Mouse (Mus musculus): Measurements from ENCODE around the gene Src. TPM values are rescaled to one million over a fixed set of nuclear protein-coding genes. Genes with fewer than 3 reads are reported as not detected.

Gene Src
- polyA plus RNA-seq, 3 experiments from 2014 or later = 0.43 to 2.1 (median 1.0) TPM

DNA sequence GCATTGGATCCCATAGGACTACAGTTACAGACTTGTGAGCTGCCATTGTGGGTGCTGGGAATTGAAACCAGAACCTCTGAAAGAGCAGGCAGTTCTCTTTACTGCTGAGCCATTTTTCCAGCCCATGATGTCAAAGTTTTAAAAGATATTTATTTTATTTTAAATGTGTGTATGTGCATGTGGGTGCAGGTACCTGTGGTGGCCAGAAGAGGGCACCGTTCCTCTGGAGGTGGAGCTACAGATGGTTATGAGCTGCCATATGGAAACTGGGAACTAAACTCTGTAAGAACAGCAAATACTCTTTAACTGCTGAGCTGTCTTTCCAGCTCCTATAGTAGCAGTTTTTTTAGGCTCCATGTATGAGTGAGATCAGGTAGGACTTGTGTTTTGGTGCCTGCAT, 23.1 kb downstream of the Src start:
- ATAC-seq = no peak

DNA sequence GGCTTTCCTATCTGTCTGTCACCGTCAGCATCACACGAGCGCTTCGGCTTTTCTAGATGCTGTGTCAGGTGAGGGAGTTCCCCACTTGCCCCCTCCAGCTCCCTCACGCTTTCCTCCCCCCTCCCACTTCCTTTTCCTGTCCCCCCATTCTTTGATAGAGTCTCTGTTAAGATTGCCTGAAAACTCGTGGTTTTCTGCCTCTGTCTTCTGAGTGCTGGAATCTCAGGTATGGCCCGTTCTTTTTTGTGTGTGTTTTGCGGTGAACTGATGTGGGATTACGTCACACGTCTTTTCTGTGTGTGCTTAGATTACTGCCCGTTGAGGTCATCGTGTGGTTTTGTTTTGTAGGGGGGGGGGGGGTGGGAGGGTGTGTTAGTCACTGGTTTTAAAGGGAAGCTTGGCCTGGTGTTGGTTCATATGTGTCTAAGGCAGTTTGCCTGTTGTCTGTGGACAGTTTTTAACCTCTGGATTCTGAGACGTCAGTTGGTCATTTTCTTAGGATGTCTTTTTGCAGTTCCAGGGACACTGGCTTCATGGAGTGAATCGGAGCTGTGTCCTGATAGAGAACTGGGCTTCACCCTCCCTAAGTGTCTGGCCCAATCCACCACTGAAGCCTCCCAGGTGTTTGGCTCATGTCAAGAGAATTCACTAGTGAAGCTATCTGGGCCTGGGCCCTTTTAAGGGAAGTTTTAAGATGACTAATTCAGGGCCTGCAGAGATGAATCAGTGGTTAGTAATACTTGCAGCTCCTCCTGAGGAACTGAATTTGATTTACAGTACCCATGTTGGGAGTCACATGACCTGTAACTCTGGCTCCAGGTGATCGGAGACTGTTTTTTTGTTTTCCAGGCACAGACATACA, 29.3 kb downstream of the Src start:
- ATAC-seq = peak; percentile 92

DNA sequence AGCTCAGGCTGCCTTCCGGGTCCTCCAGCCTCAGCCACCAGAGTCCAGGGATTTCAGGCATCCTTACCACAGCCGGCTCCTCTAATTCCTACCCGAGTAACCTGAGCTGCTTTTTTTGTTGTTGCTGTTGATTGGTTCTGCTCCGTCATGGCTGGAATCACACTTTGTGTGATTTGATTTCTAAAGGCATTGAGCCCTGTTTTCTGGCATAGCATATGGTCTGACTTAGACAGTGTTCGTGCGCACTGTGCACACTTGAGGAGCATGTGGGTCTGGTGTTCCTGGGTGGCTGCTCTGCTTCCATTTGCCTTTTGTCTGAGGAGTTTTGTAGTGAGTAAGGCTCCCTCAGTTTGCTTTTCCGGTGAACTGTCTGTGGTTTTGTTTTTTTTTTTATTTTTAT, 30.1 kb downstream of the Src start:
- no peak for ATAC-seq

DNA sequence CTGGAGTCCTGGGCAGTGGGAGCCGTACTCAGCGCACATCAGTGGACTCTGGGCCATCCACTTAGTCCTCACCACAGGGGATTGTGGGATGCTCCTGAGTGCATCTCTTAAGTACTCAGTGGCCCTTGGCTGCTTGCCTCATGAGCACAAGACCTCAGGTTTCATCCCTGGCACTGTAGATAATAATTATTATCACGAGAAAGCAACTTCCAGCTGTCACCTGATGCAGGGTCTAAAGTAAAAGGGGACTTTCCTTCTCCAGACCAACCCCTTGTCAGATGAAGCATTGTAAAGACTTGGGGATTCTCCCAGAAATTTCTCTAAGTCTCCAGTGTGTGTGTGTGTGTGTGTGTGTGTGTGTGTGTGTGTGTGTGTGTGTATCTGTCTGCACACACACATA, 32.7 kb downstream of the Src start:
- ATAC-seq = no peak

DNA sequence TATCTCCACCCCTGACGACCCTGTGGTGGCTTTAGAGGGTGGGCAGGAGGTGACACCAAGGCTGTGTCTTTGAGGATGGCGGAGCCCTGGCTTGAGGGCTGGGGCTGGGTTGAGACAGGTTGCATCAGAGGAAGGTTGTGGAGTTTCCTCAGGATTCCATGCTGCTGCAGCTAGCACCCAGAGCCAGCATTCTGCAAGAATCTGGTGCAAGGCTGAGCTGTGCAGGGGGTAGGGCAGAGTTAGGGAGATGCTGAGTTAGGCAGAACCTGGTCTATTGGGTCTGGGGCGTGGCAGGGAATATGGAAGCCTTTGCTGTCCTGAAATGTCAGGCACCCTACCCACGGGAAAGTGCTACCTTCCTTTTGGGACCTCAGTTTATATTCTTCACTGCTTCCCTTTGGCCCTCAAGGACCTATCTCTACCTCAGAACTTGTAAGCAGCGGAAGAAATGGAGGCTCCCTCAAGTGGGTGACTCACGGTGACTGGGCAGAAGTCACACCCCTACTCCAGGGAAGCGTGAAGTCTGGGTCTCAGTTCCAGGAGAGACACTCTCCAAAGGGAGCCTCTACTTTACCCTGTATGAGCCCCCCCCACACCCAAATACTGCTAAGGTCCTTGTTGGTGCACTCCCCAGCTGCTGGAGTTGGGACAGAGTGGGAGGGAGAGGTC, 33.3 kb downstream of the Src start:
- no peak for ATAC-seq

DNA sequence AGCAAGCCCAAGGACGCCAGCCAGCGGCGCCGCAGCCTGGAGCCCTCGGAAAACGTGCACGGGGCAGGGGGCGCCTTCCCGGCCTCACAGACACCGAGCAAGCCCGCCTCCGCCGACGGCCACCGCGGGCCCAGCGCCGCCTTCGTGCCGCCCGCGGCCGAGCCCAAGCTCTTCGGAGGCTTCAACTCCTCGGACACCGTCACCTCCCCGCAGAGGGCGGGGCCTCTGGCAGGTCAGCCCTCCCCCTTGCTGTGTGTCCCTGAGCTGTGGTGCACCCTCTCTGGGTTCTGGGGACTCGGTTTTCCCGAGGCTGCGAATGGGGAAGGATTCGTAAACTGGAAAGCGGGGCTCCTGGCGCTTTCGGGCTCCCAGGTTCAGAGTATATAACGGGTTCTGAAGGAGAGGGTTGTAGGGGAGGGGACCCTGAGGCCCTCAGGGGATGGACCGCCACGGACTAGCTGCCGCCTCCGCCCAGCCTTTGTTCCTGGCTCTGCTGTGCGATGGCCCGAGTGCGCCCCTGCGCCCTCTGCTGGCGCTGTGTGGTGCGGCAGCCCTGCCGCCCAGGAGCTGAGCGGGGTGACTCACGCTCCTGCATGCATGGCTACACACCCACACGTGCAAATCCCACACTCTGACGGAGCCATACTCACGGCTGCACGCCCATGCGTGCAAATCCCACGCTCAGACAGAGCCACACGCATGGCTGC, 39.0 kb downstream of the Src start:
- peak; percentile 88 for ATAC-seq

DNA sequence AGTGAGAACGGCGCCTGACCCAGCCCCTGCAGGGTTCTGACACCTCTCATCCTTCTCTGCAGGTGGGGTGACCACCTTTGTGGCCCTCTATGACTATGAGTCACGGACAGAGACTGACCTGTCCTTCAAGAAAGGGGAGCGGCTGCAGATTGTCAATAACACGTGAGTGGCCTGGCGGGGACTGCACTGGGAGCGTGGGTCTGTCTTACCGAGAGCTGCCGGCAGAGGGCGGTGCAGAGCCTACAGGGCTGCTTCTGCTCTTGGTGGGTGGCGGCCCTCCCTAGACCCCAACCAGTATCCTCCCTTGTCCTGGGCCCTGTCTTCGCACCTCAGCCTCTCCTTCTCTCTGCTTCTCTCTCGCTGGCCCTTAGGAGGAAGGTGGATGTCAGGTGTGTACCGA, 40.2 kb downstream of the Src start:
- ATAC-seq = peak; percentile 36

DNA sequence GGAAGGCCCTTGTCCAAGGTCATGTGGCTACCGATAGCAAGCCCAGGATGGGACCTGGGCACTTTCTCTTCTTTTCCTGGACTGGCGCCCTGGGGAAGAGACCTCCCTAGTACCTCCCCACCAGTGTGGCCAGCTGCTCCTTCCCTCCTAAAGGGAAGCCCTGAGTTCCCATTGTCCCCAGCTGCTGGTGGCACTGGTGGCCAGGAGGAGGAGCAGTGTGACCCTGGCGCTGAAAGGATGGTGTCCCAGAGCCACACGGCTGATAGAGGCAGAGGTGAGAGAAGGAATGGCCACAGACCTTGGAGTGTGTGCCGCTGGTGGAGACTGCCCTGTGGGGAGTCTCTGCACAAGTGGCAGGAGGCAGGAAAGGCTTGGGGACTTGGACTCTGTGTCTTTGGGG, 41.5 kb downstream of the Src start:
- ATAC-seq = no peak

DNA sequence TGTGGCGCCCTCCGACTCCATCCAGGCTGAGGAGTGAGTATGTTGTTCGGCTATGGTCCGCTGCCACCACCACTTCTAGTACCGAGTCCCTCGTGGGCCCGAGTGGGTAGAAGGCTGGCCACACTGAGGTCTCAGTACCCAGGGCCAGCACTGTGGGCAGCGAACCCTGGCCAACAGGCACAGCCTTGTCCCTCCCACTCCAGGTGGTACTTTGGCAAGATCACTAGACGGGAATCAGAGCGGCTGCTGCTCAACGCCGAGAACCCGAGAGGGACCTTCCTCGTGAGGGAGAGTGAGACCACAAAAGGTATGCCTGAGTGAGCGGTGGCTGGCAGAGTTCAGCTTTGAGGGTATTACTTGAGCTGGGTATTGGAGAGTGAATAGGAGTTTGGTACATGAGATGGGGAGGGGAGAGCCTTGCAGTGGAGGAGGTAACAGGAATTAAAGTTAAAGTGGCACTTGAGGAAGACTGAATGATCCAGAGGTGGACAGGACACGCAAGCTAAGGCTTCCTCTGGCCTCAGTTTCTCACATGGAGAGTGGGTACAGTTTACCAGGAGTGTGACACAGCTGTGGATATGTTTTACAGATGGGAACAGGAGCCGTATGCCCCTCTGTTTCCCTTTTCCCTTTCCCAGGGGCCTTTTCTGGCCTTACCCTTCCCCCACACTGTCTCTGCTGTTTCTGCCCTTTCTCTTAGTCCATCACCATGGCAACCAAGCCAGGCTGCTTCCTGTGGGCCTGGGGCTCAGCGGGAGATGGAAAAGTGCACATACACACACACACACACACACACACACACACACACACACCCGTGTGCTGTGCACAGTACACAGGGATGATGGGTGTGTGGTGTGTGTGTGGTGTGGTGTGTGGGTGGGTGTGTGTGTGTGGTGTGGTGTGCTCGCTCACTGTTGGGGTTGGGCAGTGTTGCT, 44.8 kb downstream of the Src start:
- ATAC-seq = no peak

DNA sequence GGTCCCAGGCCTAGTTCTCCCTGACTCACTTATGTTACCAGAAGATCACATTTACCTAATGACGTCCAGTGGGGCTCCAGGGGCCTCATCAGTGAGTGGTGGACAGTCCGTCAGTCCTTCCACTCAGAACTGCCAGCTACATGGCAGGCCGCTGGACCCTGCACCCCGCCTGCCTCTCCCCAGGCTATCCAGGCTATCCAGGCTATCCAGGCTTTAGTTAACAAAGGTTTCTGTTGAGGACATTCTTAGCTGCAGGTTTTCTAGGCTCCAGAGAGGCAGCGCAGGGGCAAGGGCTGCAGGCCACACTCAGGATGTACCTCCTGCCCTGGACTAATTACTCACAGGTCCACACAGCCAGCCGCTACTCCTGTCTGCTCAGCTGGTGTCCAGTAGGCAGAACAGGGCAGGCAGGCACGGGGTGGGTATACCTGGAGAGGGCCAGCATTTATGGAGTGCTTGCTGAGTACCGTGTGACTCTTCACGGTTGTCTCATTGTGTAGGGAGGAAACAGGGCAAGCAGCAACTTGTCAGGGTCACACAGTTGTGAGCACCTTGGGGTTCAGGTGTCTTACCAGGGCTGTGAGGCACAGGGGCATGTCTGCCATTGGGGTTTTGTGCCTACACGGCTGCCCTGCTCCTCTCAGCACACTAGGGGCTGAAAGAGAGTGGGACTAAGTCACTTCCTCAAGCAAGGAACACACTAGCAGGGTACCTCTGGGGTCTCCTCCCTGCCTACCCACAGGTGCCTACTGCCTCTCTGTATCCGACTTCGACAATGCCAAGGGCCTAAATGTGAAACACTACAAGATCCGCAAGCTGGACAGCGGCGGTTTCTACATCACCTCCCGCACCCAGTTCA, 45.9 kb downstream of the Src start:
- ATAC-seq = no peak

DNA sequence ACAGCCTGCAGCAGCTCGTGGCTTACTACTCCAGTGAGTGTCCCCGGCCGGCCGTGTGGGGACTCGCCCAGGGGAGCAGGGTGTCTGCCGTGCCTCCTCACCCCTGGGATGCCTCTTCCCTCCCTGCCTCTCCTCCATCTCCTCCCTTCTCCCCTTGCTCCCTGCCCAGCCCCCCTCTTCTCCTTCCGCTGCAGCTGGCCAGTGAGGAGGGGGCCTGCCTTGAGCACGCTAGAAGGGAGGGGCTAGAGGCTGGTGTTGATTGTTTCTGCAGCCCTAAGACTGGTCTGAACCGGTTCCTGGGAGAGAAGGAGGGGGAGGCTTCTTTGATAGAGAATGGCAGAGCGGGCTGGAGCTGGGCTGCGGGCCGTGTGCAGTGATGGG, 46.5 kb downstream of the Src start:
- ATAC-seq = no peak

DNA sequence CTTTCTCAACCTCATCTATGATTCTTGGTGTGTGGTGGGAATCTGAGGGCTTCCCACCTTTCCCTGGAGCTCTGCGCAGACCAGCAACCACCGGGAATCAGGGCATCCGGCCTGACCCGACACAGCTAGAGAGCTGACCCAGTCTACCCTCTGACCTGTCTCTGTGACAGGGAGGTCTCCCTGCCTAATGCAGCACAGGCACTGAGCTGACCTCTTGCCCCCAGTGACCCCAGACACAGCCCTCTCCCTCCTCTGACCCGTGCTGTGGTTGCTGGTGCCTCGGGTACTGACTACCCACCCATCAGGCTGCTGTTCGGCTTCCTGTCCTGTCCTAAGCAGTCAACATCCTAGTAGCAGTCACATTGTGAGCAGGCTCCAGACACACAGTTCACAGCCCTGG, 48.6 kb downstream of the Src start:
- no peak for ATAC-seq

DNA sequence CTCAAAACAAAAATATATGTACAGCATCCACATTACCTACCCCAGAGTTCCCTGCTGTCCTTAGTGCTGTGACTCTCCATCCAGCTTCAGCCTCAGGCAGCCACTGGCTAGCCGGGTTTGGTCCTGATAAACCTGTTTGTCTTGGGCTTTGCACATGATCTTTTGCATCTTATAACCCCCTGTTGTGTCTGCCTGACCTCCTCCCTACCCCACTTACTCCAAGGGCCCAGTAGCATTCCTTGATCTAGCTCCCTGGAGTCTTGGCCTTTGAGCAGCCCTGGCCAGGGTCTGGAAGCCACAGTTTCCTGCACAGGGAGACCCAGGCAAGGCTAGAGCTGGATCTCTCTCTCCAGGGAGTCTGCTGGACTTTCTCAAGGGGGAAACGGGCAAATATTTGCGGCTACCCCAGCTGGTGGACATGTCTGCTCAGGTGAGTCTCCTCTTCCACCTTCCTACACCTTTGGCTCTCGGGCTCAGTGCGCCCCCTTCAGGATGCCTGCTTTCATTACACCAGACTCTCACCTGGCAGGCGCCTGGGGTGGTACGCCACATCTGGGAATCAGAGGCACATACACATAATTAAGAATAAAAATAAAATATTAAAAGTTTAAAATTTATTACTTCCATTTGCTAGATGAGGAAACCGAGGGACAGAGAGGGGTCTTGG, 50.0 kb downstream of the Src start:
- ATAC-seq = no peak

DNA sequence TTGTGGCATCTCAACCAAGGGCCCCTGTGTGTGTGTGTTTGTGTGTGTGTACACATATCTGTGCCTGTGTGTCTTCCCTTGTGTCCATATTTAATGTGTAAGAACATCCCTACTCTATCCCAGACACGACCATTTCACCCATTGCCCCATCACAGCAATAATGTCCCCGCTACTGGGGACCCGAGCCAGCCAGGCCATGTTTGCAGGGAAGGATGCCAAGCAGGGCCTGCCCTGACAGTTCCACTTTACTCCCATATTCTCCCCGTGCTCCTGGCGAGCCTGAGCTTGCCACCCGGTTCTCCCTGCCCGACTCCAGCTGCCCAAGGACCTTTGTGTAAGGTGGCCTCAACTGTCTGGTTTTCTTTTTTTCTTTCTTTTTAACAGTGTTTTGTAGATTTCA, 53.0 kb downstream of the Src start:
- ATAC-seq = no peak

DNA sequence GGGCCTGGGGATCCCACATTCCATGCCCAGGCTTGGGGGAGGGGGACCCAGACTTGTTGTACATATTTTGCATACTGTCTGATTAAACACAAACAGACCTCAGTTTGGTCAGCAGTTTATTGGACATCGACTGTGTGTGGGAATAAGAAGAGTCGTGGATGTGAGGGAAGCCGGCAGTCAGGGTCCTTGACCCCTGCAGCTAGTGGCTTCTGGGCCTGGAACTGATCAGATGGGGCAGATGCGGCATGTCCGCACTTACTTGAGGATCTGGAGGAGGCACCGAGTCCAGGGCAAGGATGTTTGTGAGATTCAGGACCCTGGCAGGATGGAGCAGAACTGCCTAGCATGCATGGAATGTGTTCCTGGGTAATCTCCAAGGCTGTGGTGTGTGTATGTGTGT, 53.5 kb downstream of the Src start:
- no peak for ATAC-seq

DNA sequence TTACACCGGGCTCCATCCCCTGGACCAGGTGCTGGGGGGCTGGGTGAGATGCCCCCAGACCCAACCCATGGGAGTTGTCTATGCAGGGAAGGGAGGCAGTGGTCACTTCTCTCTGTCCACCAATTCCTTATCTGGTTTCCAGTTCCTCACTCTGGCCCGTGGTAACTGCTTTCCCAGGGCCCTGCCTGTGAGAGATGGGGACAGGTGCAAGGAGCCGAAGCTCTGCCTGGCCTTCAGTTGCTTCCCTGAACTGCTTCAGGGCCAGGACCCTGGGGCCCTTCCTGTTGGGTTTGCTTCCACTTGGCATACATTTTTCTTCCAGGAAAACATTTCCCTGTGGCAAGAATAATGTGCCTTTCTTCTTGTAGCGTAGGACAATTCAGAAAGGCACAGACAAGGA, 54.2 kb downstream of the Src start:
- no peak for ATAC-seq

DNA sequence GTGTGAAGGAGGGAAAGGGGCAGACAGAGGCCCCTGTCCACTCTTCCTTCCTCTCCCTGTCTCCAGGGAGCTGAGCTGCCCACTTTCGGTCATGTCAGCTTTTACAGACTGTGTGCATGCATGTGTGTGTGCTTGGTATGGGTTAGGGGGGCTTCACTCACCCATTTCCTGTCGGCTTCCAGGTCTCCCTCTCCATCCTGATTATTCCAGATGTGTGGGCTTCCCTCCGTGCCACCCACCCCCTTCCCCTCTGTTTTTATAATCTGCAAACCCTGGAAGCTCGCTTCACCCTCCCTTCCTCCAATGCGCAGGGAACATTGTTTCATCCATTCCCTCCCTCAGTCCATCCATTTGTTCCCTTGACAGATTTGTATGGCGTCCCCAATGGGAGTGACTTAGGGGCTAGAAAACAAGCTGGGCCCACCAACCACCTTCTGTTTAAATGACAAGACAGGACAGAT, 56.1 kb downstream of the Src start:
- ATAC-seq = no peak

DNA sequence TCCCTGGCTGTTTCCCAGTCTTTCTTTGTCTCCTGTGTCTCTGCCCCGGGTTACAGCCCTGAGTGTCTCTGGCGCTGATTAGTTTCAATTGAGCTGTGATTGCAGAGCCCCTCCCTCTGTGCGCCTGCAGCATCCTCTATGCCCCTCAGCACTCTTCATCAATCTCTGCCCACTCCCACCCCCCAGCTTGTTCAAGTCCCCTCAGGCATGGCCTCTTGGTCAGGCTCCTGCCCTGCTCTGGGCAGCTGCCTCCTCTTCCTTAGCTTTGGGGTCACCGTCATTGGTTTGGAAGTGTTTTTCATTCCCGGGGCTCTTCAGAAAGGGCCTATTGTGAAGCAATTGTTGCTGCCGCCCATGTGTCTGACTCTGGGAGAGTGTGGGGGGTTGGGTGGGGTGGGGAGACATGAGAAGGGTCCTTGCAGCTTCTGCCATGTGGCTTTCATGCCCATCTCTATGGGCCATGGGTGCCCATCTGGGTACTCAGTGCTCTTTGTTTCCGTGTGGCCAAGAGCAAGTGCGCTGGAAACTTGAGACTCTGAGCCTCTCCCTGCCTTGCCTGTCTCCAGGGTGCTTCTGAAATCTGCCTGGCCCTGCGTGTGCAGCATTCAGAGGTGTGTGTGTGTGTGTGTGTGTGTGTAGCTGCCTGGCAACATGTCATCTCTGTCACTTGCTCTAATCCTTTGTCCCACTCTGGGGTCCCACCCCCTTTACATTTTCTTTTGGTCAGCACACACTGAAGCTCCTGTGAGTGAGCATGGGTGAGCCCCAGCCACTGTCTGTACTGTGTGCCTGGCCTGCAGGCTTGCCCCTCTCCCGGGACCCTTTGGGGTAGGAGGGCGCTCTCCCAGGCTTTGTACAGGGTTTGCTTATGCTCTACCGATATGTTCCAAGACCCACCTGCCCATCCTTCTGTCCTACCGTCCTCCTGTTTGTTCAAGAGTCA, 57.5 kb downstream of the Src start:
- ATAC-seq = no peak

DNA sequence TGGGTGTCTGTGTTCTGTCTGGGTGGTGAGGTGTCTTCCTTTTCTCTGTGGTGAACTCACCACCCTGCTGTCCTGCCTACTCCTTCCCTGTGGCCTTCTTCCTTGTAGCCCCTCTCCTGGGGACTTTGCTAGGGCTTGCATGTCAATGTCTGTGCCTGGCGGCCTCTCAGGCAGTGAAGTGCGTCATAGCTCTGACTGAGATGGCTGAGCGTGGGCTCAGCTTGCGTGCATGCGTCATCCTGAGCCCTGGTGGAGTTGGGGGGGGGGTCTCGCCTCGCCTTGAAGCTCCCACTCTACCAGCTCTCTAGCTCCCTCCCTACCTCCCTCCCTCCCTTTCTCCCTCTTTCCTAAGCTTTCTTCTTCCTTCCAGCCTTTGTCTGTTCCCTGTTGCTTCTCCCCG, 60.4 kb downstream of the Src start:
- no peak for ATAC-seq
